Mouse (Mus musculus) effector memory CD4-positive, alpha-beta T cell, adult 7 months (primary cell): ENCODE data around the gene Sap25. TPM values are rescaled to one million over a fixed set of nuclear protein-coding genes. Genes with fewer than 3 reads are reported as not detected.

Experiments
- polyA plus RNA-seq: library from polyadenylated mRNA; unstranded; fragments of 100-300 nt; shearing (Covaris generic); gene quantifications from one replicate; pipeline ENCODE4 v1.2.1, GENCODE M21; 2017

Sap25 gene
- 58.0 TPM for polyA plus RNA-seq

DNA sequence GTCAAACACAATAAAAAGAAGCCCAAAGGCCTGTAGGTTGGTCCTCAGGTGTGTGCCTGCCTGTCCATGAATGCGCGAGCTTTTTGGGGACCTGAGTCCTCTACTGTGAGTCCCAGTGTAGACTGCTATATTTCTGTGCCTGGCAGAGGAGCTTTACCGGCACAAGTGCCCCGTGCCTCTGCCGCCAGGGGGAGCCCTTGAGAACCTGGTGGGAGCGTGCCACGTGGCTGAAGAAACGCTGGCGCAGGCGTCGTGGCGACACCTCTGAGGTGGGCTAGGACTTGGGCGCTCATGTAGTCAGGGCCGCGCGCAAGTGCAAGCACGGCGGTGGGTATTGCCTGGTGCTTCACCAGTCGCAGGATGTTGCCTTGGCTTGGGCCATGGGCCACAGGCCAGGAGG lies at the start of gene Sap25:
Gene Sap25, plus strand, starts transcription at position 281 of the 400 bp plus-strand sequence.

DNA sequence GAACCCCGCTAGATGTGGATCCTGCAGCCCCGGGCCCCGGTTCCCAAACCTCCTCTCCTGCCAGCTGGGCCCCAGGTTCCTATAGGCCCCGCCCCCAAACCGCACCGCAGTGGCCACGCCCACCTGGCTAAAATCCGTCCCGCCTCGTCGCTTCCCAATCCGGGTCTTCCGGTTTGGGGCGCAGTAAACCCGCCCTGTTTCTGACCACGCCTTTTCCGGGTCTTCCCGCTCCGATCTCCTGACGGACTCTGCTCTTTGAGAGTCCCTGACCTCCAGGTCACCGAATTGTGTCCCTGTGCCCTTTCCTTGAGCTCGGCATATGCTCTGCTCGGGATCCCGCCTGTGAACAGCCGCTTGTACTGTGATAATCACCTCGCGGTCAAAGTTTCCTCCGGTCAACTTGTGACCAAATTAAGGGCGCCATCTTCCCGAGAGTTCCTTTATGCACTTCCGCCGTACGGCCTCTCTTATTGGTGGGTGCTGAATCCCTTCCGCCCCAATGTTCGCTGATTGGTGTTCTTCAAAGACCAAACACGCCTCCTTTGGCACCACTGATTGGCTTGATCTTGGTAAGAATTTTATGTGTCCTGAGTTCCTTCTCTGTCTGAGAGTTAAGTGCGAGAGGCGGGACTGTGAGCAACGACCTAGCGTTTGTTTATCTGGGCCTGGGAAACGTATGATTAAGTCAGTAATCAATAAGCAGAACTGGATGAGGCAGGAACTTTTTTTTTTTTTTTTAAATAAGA lies 40.3 kb upstream of the Sap25 start, which contains the start of gene Mospd3:
Gene Mospd3, minus strand, starts transcription at position 440 of the 746 bp plus-strand sequence.

DNA sequence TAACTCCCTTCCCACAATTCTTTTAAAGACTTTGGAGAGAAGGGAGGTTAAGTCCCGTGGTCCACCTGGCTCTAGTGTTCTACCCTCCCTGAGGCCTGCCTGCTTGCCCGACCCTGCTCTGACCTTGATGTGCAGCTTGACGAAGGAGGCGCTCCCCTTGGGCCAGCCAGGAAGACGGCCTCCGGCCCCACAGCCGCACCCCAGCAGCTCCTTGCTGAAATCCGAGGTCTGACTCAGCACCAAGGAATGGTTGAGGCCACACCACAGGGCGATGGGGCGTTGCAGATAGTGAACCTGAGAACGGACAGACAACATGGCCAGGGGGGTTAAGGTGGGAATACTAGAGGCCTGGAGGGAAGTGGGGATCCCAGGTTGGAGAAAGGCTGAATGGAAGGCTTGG lies 27.6 kb upstream of the Sap25 start, which contains the start of gene Pcolce:
Gene Pcolce, minus strand, starts transcription at position 235 of the 400 bp plus-strand sequence.

GRCm38 (mm10) chr5:137628498-137629305 lies 12.4 kb upstream of the Sap25 start, which contains the start of the genes Fbxo24, Lrch4 and Gm20605:
Gene Fbxo24, minus strand, starts transcription at chr5:137629002.
Gene Lrch4, plus strand, starts transcription at chr5:137629121.
Gene Gm20605, plus strand, starts transcription at chr5:137629175.

GRCm38 (mm10) chr5:137645652-137646091 lies 4.5 kb downstream of the Sap25 start, which contains the start of gene Irs3:
Gene Irs3, minus strand, starts transcription at chr5:137645714.

GRCm38 (mm10) chr5:137684294-137685123 lies 43.4 kb downstream of the Sap25 start, which contains the start of gene Agfg2:
Gene Agfg2, minus strand, starts transcription at chr5:137684726.

Other genes with a start within 250 kb of the Sap25 start
- 0.51 TPM for gene Zan, start 164.3 kb upstream of the Sap25 start, polyA plus RNA-seq
- 24.9 TPM for gene Pop7, start 138.8 kb upstream of the Sap25 start, polyA plus RNA-seq
- gene Gigyf1, start 122.8 kb upstream of the Sap25 start, polyA plus RNA-seq, result 7.8 TPM
- gene Epo, start 108.1 kb upstream of the Sap25 start, polyA plus RNA-seq, result not detected
- 244 TPM for gene Gnb2, start 107.8 kb upstream of the Sap25 start, polyA plus RNA-seq
- not detected for gene Actl6b, start 87.8 kb upstream of the Sap25 start, polyA plus RNA-seq
- gene Tfr2, start 71.5 kb upstream of the Sap25 start, polyA plus RNA-seq, result not detected
- 45.0 TPM for gene Mospd3, start 40.3 kb upstream of the Sap25 start, polyA plus RNA-seq
- 2.4 TPM for gene Pcolce, start 27.6 kb upstream of the Sap25 start, polyA plus RNA-seq
- gene Fbxo24, start 12.3 kb upstream of the Sap25 start, polyA plus RNA-seq, result 0.89 TPM
- gene Lrch4, start 12.2 kb upstream of the Sap25 start, polyA plus RNA-seq, result 233 TPM
- gene Gm20605, start 12.2 kb upstream of the Sap25 start, polyA plus RNA-seq, result 36.4 TPM
- gene Irs3, start 4.4 kb downstream of the Sap25 start, polyA plus RNA-seq, result not detected
- 15.5 TPM for gene Agfg2, start 43.4 kb downstream of the Sap25 start, polyA plus RNA-seq
- gene Nyap1, start 100.3 kb downstream of the Sap25 start, polyA plus RNA-seq, result 0.30 TPM
- gene Tsc22d4, start 104.4 kb downstream of the Sap25 start, polyA plus RNA-seq, result 134 TPM
- 48.6 TPM for gene Ppp1r35, start 137.5 kb downstream of the Sap25 start, polyA plus RNA-seq
- 55.5 TPM for gene Mepce, start 146.3 kb downstream of the Sap25 start, polyA plus RNA-seq
- 7.1 TPM for gene Zcwpw1, start 146.5 kb downstream of the Sap25 start, polyA plus RNA-seq
- gene Pilra, start 194.9 kb downstream of the Sap25 start, polyA plus RNA-seq, result 0.22 TPM
- 0.37 TPM for gene Pilrb1, start 216.8 kb downstream of the Sap25 start, polyA plus RNA-seq
- 1.0 TPM for gene Pilrb2, start 230.5 kb downstream of the Sap25 start, polyA plus RNA-seq